Mouse (Mus musculus): Measurements from ENCODE around the gene Zfp871.
"Not testable (repeated sequence)": the region's sequence is repeated elsewhere in the genome, so short reads cannot be mapped to it uniquely, and the experiment has no call there.

Zfp871 gene

DNA sequence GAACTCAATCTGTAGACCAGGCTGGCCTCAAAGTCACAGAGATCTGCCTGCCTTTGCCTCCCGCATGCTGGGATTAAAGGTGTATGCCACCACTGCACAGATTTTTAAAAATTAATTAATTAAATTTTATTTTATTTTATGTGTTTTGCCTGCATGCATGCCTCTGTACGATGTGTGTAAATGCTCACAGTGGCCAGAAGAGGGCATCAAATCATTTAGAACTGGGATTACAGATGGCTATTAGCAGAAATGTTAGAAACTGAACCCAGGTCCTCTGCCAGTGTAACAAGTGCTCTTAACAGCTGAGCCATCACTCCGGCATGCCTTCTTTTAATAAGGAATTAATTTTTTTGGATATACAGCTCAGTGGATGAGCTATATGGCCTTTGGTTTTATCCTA lies 59.1 kb downstream of the Zfp871 start:
- no peak for DNase-seq (ENCODE audit: low spot score)

DNA sequence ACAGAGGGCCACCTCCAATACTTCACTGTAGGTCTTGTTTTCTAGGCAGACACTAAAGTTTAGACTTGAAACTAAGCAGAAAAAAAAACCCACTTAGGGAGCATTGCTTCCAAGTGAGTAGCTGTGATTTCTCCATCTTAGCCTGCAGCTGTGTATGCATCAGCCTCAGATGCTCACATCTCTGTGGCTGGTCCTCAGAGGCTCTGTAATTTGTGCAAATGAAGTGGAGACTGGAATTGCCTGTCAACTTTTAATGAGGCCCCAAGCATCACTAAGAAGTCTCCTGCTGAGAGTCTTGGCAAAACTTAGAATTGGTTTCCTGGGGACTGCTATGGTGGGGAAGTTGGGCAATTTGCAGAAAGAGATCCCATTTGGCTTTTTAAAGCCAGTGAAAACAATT lies 61.7 kb downstream of the Zfp871 start:
- DNase-seq (ENCODE audit: low spot score) = not testable (repeated sequence)

DNA sequence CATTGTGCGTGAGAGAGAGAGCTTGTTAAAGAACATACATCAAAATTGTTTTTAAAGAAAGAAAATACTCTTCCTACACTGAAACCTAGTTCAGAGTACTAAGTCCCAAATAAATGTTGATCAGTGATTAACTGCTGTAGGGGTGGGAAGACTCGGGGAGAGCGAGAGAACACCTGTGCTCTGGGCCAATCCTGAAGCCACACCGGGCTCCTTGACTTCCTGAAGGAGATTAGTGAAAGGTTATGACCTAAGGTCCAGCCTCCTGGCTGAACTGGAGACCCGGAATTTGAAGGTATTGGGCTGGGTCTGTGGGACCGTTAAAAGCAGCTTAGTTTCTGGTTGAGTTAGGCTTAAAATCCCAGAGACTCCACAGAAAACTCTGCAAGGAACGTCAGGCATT lies 65.3 kb downstream of the Zfp871 start:
- DNase-seq (ENCODE audit: low spot score) = no peak

DNA sequence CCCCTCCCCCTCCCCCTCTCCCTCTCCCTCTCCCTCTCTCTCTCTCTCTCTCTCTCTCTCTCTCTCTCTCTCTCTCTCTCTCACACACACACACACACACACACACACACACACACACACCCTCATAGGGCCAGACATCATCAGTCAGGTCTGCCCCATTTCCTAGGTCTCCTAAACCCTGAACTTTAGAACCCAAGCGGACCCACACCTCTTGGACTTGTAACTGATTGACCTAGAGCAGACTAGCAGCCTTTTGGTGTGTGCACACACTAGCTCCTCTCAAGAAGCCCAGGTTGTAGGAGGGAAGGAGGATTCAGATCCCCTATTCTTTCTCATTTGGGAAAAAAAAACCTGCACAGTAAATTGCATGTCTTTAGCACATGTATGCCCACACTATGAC lies 65.9 kb downstream of the Zfp871 start:
- DNase-seq (ENCODE audit: low spot score) = not testable (repeated sequence)
